Mouse (Mus musculus): ENCODE data around the gene Cdk10. TPM values are rescaled to one million over a fixed set of nuclear protein-coding genes. Genes with fewer than 3 reads are reported as not detected.
"Not testable (repeated sequence)": the region's sequence is repeated elsewhere in the genome, so short reads cannot be mapped to it uniquely, and the experiment has no call there.

The Cdk10 gene
- 33.7 and 34.7 TPM in 2 replicates for polyA plus RNA-seq (2015; fragmentation: Nextera tagmentation; extraction: Ambion mirVana)

DNA sequence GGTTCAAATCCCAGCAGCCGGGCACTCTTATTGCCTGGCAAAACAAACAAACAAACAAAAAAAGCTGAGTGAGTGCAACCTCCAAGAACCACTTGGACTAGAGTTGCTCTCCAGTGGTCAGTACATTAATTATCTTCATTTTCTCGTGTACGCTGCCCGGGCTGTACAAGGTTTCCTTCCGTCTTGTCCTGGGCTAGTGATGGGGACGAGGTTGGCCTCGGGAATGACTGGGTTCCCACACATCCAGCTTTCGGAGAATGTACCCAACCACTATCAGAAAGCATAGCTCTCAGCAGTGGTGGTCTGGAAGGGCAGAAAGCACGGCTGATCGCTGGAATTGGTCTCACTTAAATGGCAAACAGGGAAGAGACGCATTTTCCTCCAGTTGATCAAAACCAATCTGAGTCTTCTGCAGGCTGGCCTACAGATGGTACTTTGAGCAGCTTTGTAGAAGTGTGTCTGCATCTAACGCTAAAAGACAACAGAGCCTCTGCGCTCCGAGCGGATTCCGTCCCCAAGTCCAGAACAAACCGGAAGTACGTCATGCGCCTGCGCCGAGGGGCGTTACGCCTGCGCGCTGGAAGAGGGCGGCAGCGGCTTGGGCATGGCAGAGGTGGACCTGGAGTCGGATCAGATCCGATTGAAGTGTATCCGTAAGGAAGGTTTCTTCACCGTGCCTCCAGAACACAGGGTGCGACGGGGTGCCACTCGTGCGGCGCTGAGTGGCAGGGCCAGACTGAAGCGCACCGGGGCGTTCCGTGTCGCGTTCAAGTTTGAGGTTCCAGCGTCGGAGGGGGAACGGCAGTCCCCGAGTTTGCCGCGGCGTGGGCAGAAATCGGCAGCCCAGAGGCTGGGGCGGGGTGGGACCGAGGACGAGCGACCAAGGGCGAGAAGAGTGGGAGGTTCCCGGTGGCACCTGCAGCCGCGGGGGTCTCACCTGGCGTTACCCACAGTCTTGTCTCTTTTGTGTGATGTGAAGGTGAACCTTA lies at the start of gene Cdk10:
TSS of gene Cdk10 (plus strand) at position 565 of the 989 bp plus-strand sequence.
- Histone ChIP-seq H3K9me3 (replicated peaks) (no peaks in the 10 kb centered on the region), H3K4me2 (peak within 1 kb of the TSS; percentile 95), H3K27ac (peak within 1 kb of the TSS; percentile 93), H3K9ac (peak within 1 kb of the TSS; percentile 96), H3K4me3 (replicated peaks) (peak within 1 kb of the TSS; percentile 73), H3K27me3 (no peaks in the 10 kb centered on the region), H3K36me3 (peaks cover 32% of the 10 kb centered on the region), H3K4me1 (peaks cover 18% of the 10 kb centered on the region)
- WGBS, result 3% methylated on average over 59 of the region's 59 CpGs
- ATAC-seq (replicated peaks; ENCODE audit: low FRiP score), result peak; percentile 90

DNA sequence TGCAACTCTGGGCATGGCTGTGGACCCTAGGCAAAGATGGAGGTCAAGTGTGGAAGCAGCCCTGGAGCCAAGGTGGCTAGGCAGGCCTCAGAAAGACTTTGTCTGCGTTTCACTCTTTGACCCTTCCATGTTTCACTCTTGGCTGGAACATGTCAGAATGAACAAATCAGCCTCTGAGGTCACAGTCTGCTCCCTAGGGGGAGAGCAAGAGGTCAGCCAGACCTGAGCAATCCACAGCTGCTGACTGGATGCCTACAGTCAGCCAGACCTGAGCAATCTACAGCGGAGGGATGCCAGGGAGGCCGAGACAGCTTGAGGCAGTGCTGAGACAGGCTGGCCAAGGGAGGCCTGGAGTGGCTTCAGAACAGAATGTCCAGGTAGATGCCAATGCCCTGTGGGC lies 43.3 kb upstream of the Cdk10 start:
- ATAC-seq (replicated peaks; ENCODE audit: low FRiP score), result no peak
- Histone ChIP-seq H3K9ac (no peak overlapping the region), H3K27ac (no peak overlapping the region), H3K9me3 (replicated peaks) (peaks cover 9% of the 10 kb centered on the region; the same call in 1 of the 2 replicates), H3K4me1 (peaks cover 16% of the 10 kb centered on the region), H3K4me2 (no peak overlapping the region), H3K4me3 (replicated peaks) (no peak overlapping the region), H3K36me3 (no peaks in the 10 kb centered on the region), H3K27me3 (no peaks in the 10 kb centered on the region)
- 64% methylated on average over 3 of the region's 3 CpGs for WGBS

DNA sequence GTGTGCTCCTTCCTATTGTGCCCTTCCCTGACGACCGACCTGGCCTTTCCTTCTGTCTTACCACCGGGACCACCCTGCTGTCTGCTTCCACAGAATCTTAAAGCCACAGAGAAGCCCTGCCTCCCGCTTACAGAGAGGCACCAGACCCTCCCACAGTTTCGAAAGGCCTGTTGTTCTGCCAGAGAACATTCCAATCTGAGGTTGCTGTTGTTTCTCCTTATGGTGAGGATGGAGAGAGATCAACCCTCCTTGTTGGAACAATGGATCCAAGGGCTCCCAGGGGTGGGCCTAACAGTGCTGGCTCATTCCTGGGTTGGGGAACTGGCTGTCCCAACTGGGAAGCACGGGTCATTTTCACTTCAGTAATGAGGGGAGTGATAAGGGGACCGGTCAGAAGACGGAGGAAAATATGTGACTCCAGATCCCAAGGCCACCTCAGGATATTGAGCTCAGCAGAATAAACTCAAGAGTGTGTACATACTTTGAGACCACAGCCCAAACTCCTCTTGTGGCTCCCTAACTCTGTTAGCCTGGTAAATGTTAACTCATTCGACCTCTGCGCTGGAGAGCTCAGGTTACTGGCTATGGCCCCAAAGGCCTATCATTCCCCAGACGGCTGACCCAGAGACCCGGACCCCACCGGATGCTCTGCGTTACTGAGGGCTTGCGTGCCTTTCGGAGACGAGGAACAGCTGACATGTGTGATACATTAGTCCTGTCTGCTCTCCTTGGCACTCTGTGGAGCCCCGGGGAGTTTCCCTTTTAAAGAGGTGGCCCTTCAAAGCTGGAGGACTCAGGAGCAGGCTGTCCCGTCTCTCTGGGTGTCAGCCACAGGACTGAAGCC lies 38.9 kb upstream of the Cdk10 start, which contains the start of gene Dpep1:
TSS of gene Dpep1 (plus strand) at position 677 of the 844 bp plus-strand sequence.
- peak; percentile 23 for ATAC-seq (replicated peaks; ENCODE audit: low FRiP score)
- H3K4me3 ChIP-seq (replicated peaks), result no peak within 1 kb of the TSS
- H3K27me3 ChIP-seq, result no peaks in the 10 kb centered on the region; the same call in 1 of the 2 replicates
- WGBS, result 15% methylated on average over 19 of the region's 19 CpGs
- H3K4me2 ChIP-seq, result peak within 1 kb of the TSS; percentile 8; the same call in 1 of the 2 replicates
- no peaks in the 10 kb centered on the region for H3K36me3 ChIP-seq
- H3K9ac ChIP-seq, result no peak within 1 kb of the TSS
- H3K27ac ChIP-seq, result peak within 1 kb of the TSS; percentile 67
- no peaks in the 10 kb centered on the region for H3K9me3 ChIP-seq (replicated peaks)
- peaks cover 27% of the 10 kb centered on the region for H3K4me1 ChIP-seq

DNA sequence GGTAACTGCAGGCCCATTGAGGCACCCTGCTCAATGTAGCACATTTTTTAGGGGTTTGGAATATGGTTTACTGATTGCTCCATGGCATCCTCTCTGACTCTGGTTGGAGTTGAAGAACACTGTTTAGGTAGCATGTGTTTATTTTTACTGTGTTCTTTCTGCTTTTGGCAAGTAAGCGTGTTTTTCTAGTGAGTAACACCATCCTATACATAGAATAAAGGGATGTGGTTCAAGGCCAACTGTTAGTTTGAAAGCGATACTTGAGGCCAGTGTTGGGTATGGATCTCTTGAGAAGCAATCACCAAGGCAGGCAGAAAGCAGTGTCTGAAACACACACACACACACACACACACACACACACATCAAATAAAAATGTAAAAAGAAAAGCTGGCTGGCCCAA lies 36.6 kb upstream of the Cdk10 start:
- Histone ChIP-seq H3K27me3 (no peaks in the 10 kb centered on the region; the same call in 1 of the 2 replicates), H3K4me3 (replicated peaks) (no peak overlapping the region), H3K9me3 (replicated peaks) (no peaks in the 10 kb centered on the region), H3K4me2 (no peak overlapping the region), H3K36me3 (no peaks in the 10 kb centered on the region), H3K4me1 (peaks cover 33% of the 10 kb centered on the region), H3K9ac (no peak overlapping the region), H3K27ac (no peak overlapping the region)
- 66% methylated on average over 2 of the region's 2 CpGs for WGBS
- no peak for ATAC-seq (replicated peaks; ENCODE audit: low FRiP score)

DNA sequence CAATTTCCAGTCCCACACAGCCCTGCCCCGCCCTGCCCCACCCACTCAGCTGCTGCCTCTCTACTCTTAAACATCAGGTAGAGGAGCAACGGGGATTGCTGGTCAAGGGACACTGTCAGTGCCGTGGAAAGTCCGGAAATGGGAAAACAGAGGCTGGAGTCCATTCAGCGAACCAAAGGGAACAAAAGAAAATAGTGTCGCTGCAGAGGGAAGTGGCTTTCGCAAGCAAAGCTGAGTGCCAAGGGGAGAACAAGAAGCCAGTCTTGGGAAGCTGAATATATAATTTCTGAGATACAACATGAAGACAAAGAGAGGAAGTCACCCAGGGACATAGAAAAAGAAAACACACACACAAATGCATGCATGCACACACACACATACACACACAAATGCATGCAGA lies 35.8 kb upstream of the Cdk10 start:
- no peak overlapping the region for H3K4me3 ChIP-seq (replicated peaks)
- H3K9ac ChIP-seq, result no peak overlapping the region
- H3K9me3 ChIP-seq (replicated peaks), result no peaks in the 10 kb centered on the region
- no peaks in the 10 kb centered on the region; the same call in 1 of the 2 replicates for H3K27me3 ChIP-seq
- H3K4me2 ChIP-seq, result no peak overlapping the region
- no peaks in the 10 kb centered on the region for H3K36me3 ChIP-seq
- no peak for ATAC-seq (replicated peaks; ENCODE audit: low FRiP score)
- 66% methylated on average over 7 of the region's 7 CpGs for WGBS
- peaks cover 33% of the 10 kb centered on the region for H3K4me1 ChIP-seq
- no peak overlapping the region for H3K27ac ChIP-seq

DNA sequence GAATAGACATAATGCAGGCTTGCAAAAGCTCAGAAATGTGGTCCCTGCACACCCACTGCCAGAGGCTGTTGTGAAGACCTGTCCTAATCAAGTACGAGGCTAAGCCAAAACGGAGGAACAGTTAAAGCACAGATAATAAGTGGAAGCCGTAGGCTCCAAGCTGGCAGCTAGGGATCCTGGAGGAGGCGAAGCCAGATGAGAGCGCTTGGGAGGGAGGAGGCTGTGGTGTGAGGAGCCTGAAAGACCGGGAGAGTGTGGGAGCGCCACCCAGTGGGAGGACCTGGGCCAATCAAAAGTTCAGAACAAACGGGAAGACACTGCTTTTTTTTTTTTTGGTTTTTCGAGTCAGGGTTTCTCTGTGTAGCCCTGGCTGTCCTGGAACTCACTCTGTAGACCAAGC lies 34.0 kb upstream of the Cdk10 start:
- H3K36me3 ChIP-seq, result no peaks in the 10 kb centered on the region
- H3K27ac ChIP-seq, result no peak overlapping the region
- peaks cover 25% of the 10 kb centered on the region for H3K4me1 ChIP-seq
- 3% methylated on average over 9 of the region's 9 CpGs for WGBS
- H3K4me2 ChIP-seq, result peak overlapping the region; percentile 42
- no peaks in the 10 kb centered on the region; the same call in 1 of the 2 replicates for H3K27me3 ChIP-seq
- H3K4me3 ChIP-seq (replicated peaks), result no peak overlapping the region
- no peaks in the 10 kb centered on the region for H3K9me3 ChIP-seq (replicated peaks)
- H3K9ac ChIP-seq, result no peak overlapping the region
- no peak for ATAC-seq (replicated peaks; ENCODE audit: low FRiP score)

DNA sequence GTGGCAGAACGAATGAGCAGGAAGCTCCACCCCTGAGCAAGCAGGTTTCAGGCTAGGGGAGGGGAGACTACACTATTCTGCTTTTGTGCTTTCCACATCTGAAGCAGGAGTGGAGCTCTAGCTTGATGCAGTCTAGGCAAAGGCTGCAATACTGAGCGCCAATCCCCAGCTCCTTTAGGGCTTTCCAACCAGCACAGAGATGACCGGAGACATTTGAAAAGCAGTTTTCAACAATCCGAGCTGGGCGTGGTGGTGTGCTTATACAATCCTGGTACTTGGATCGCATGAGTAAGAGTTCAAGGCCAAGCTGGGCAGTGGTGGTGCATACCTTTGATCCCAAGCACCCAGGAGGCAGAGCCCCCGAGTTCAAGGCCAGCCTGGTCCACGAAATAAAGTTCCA lies 32.7 kb upstream of the Cdk10 start:
- Histone ChIP-seq H3K4me1 (peaks cover 13% of the 10 kb centered on the region), H3K27me3 (no peaks in the 10 kb centered on the region; the same call in 1 of the 2 replicates), H3K4me2 (no peak overlapping the region), H3K9ac (no peak overlapping the region), H3K36me3 (no peaks in the 10 kb centered on the region), H3K9me3 (replicated peaks) (no peaks in the 10 kb centered on the region), H3K4me3 (replicated peaks) (no peak overlapping the region), H3K27ac (no peak overlapping the region)
- ATAC-seq (replicated peaks; ENCODE audit: low FRiP score), result no peak
- 62% methylated on average over 8 of the region's 8 CpGs for WGBS

DNA sequence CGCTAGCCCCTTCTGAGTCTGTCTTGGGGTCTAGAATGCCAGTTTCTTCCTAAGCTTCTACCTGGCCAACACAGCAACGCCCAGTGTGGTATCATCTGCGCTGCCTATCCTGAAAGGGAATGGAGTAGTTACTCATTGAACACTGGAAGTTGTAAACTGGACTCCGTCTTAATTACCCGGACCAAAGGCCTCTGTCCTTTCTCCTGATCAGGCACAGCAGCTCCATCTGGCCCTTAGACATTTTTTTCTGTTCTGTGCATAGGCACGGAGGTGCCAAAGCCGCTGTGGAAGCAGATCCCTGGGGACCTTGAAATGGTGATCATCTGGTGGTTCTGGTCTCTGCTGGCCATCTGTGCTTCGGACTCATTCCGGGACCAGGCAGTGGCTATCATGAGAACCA lies 30.9 kb upstream of the Cdk10 start:
- no peaks in the 10 kb centered on the region for H3K27me3 ChIP-seq
- no peak overlapping the region for H3K27ac ChIP-seq
- peaks cover 10% of the 10 kb centered on the region for H3K4me1 ChIP-seq
- H3K9me3 ChIP-seq (replicated peaks), result no peaks in the 10 kb centered on the region
- WGBS, result 82% methylated on average over 9 of the region's 9 CpGs
- no peak overlapping the region for H3K4me2 ChIP-seq
- no peak overlapping the region for H3K4me3 ChIP-seq (replicated peaks)
- no peak for ATAC-seq (replicated peaks; ENCODE audit: low FRiP score)
- no peak overlapping the region for H3K9ac ChIP-seq
- H3K36me3 ChIP-seq, result no peaks in the 10 kb centered on the region

DNA sequence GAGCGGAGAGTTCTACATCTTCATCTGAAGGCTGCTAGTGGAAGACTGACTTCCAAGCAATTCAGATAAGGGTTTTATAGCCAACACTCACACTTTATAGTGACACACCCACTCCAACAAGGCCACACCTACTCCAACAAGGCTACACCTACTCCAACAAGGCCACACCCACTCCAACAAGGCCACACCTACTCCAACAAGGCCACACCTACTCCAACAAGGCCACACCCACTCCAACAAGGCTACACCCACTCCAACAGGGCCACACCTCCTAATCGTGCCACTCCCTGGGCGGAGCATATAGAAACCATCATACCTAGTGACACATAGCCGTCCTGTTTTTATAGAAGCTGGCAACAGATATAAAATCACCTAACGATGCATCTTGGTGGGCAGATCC lies 27.6 kb upstream of the Cdk10 start:
- H3K4me3 ChIP-seq (replicated peaks); H3K36me3 ChIP-seq; H3K9ac ChIP-seq; H3K4me2 ChIP-seq; H3K9me3 ChIP-seq (replicated peaks); H3K27me3 ChIP-seq; ATAC-seq (replicated peaks; ENCODE audit: low FRiP score); H3K4me1 ChIP-seq; H3K27ac ChIP-seq: not testable (repeated sequence)
- WGBS, result 72% methylated on average over 5 of the region's 5 CpGs

DNA sequence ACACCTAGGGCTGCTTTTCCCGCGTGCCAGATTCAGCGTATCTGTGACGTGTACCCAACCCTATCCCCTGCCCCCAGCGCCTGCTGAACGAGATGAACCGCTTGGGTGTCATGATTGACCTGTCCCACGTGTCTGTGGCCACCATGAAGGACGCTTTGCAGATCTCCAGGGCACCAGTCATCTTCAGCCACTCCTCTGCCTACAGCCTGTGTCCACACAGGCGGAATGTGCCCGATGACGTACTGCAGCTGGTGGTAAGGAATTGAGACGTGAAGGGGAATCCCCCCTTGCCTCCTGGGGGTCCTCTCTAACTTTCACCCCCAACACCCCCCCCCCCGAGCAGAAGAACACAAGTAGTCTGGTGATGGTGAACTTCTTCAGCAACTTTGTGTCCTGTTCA lies 24.8 kb upstream of the Cdk10 start:
- Histone ChIP-seq H3K27me3 (no peaks in the 10 kb centered on the region), H3K4me3 (replicated peaks) (no peak overlapping the region), H3K27ac (no peak overlapping the region), H3K9me3 (replicated peaks) (no peaks in the 10 kb centered on the region), H3K4me2 (no peak overlapping the region), H3K9ac (no peak overlapping the region), H3K36me3 (peaks cover 10% of the 10 kb centered on the region; the same call in 1 of the 2 replicates), H3K4me1 (no peaks in the 10 kb centered on the region)
- no peak for ATAC-seq (replicated peaks; ENCODE audit: low FRiP score)
- 61% methylated on average over 14 of the region's 14 CpGs for WGBS

DNA sequence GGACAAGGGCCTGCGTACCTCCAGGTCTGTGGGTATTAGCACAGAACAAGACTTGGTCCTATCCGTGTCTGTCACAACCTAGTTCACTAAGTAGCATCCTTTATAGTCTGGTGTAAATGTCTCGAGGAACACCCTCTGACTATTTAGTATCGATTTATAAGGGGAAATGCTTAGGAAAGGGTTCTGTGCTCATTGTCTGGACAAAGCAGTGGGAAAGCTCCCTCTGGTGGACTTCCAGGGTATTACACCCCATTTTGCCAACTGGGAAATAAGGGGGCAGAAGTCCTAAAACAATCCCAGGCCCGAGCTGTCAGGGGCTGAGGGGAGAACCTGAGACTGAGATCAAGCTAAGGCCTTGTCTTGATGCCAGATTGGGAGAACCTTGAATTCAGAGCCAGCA lies 22.4 kb upstream of the Cdk10 start:
- no peak for ATAC-seq (replicated peaks; ENCODE audit: low FRiP score)
- 29% methylated on average over 5 of the region's 5 CpGs for WGBS
- H3K9me3 ChIP-seq (replicated peaks), result no peaks in the 10 kb centered on the region
- no peak overlapping the region for H3K4me3 ChIP-seq (replicated peaks)
- no peak overlapping the region for H3K9ac ChIP-seq
- H3K27ac ChIP-seq, result no peak overlapping the region
- H3K4me2 ChIP-seq, result no peak overlapping the region
- no peaks in the 10 kb centered on the region for H3K4me1 ChIP-seq
- H3K27me3 ChIP-seq, result no peaks in the 10 kb centered on the region
- peaks cover 31% of the 10 kb centered on the region for H3K36me3 ChIP-seq

DNA sequence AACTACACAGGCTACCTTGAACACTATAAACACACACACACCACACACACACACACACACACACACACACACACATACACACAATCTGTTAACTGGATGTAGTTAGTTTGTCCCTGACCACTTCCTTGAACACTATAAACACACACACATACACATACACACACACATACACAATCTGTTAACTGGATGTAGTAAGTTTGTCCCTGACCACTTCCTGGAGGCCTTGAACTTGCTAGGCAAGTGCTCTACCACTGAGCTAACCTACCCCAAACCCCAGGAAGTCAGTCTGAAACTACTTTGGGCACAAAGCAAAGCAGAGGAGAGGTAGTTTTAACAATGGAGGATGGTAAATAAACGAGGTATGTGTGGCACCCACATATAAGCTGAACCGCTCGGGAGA lies 21.1 kb upstream of the Cdk10 start:
- no peak for ATAC-seq (replicated peaks; ENCODE audit: low FRiP score)
- Histone ChIP-seq H3K27me3 (no peaks in the 10 kb centered on the region), H3K4me2 (no peak overlapping the region), H3K4me3 (replicated peaks) (no peak overlapping the region), H3K27ac (no peak overlapping the region), H3K4me1 (no peaks in the 10 kb centered on the region), H3K9me3 (replicated peaks) (no peaks in the 10 kb centered on the region), H3K9ac (no peak overlapping the region), H3K36me3 (peaks cover 44% of the 10 kb centered on the region)
- 83% methylated on average over 3 of the region's 3 CpGs for WGBS
